Mouse (Mus musculus) CH12.LX (cell line): ENCODE measurements around the gene Gm17545. TPM values are rescaled to one million over a fixed set of nuclear protein-coding genes. Genes with fewer than 3 reads are reported as not detected.

Experiments used
- DNase-seq: peaks from one replicate; pipeline ENCODE4 v3.0.0-alpha.2; 2013; ENCODE audit errors: extremely low read depth
- H3K27ac ChIP-seq: 2 replicates; pipeline ENCODE4 v1.5.1; 2012; ENCODE audit warnings: low read depth, mild to moderate bottlenecking, control low read depth, moderate library complexity; ENCODE audit not compliant: insufficient read depth
- H3K27me3 ChIP-seq: replicated peaks from 2 replicates; pipeline ENCODE3; 2012; ENCODE audit warnings: inconsistent platforms
- H3K36me3 ChIP-seq, 2 experiments: replicated peaks in 1 of 2; 2 replicates each; pipeline versions ENCODE3 to v1.6.1; 2012; ENCODE audit warnings: inconsistent platforms in 1 of 2, low read length in 1 of 2, mild to moderate bottlenecking in 1 of 2, mixed read lengths in 1 of 2, moderate library complexity in 1 of 2; ENCODE audit not compliant: control insufficient read depth in 1 of 2, insufficient read depth in 1 of 2
- H3K4me1 ChIP-seq, 2 experiments: 2 replicates each; pipeline ENCODE4 v1.6.1; 2012; ENCODE audit warnings: inconsistent platforms in 1 of 2, moderate library complexity in 1 of 2; ENCODE audit not compliant: insufficient read depth in 2 of 2, control insufficient read depth in 1 of 2
- H3K4me2 ChIP-seq: 2 replicates; pipeline ENCODE4 v1.6.1; 2012; ENCODE audit warnings: low read depth, mild to moderate bottlenecking, control low read depth; ENCODE audit not compliant: poor library complexity, insufficient read depth, severe bottlenecking
- H3K4me3 ChIP-seq, 3 experiments: fragments of 150-350 bp in 1 of 3; sonication (generic) in 1 of 3; replicated peaks in 1 of 3; 2 replicates each; pipeline versions ENCODE3 to v1.5.1; 2011 to 2012; ENCODE audit warnings: low read depth in 2 of 3, low read length in 2 of 3, mild to moderate bottlenecking in 2 of 3, moderate library complexity in 2 of 3, control low read depth in 1 of 3, improper control_type of control experiment in 1 of 3, inconsistent platforms in 1 of 3, mixed read lengths in 1 of 3; ENCODE audit not compliant: poor library complexity in 1 of 3
- H3K79me2 ChIP-seq: replicated peaks from 2 replicates; pipeline ENCODE4 v1.6.1; 2012; ENCODE audit warnings: mild to moderate bottlenecking, moderate library complexity; ENCODE audit not compliant: control insufficient read depth, poor library complexity, insufficient read depth, severe bottlenecking; ENCODE audit errors: extremely low read depth
- H3K9ac ChIP-seq: 2 replicates; pipeline ENCODE4 v1.6.1; 2012; ENCODE audit warnings: low read depth, mild to moderate bottlenecking, control low read depth, moderate library complexity; ENCODE audit not compliant: insufficient read depth
- H3K9me3 ChIP-seq: replicated peaks from 2 replicates; pipeline ENCODE3; 2012; ENCODE audit warnings: low read length, inconsistent platforms, mixed read lengths
- CHD1 ChIP-seq: IDR thresholded peaks from 2 replicates; pipeline ENCODE4 v1.6.1; 2012; ENCODE audit warnings: low read depth, low read length, improper control_type of control experiment, inconsistent platforms
- CHD2 ChIP-seq: IDR thresholded peaks from 2 replicates; pipeline ENCODE4 v1.6.1; 2011; ENCODE audit warnings: low read length, improper control_type of control experiment
- CTCF ChIP-seq, 2 experiments: IDR thresholded peaks in 1 of 2; conservative IDR thresholded peaks in 1 of 2; 2 replicates each; pipeline ENCODE4 v1.5.1; 2011 to 2012; ENCODE audit warnings: low read depth in 2 of 2, low read length in 2 of 2, improper control_type of control experiment in 1 of 2, inconsistent platforms in 1 of 2, mild to moderate bottlenecking in 1 of 2, moderate library complexity in 1 of 2
- EP300 ChIP-seq: IDR thresholded peaks from 2 replicates; pipeline ENCODE4 v1.6.1; 2011; ENCODE audit warnings: low read length, improper control_type of control experiment
- HCFC1 ChIP-seq: IDR thresholded peaks from 2 replicates; pipeline ENCODE4 v1.6.1; 2012; ENCODE audit warnings: low read depth, mild to moderate bottlenecking, inconsistent platforms, low read length, improper control_type of control experiment
- IRF4 ChIP-seq: IDR thresholded peaks from 2 replicates; pipeline ENCODE4 v1.6.1; 2014; ENCODE audit warnings: low read depth, mild to moderate bottlenecking, inconsistent platforms, low read length, improper control_type of control experiment
- KAT2A ChIP-seq: IDR thresholded peaks from 2 replicates; pipeline ENCODE4 v1.6.1; 2012; ENCODE audit warnings: low read length, improper control_type of control experiment, inconsistent platforms; ENCODE audit not compliant: insufficient replicate concordance
- MAFK ChIP-seq: IDR thresholded peaks from 2 replicates; pipeline ENCODE4 v1.6.1; 2011; ENCODE audit warnings: low read length, improper control_type of control experiment; ENCODE audit not compliant: insufficient replicate concordance
- MAZ ChIP-seq: IDR thresholded peaks from 2 replicates; pipeline ENCODE4 v1.6.1; 2012; ENCODE audit warnings: low read depth, mild to moderate bottlenecking, inconsistent platforms, low read length, improper control_type of control experiment, moderate library complexity
- MEF2A ChIP-seq: IDR thresholded peaks from 2 replicates; pipeline ENCODE4 v1.6.1; 2014; ENCODE audit warnings: low read depth, mild to moderate bottlenecking, inconsistent platforms, low read length, improper control_type of control experiment, borderline replicate concordance
- NELFE ChIP-seq: IDR thresholded peaks from 2 replicates; pipeline ENCODE4 v1.6.1; 2011; ENCODE audit warnings: low read depth, low read length, improper control_type of control experiment
- PAX5 ChIP-seq: IDR thresholded peaks from 2 replicates; pipeline ENCODE4 v1.6.1; 2012; ENCODE audit warnings: low read length, inconsistent platforms, mixed read lengths
- POLR2AphosphoS2 ChIP-seq: IDR thresholded peaks from 2 replicates; pipeline ENCODE4 v1.6.1; 2011; ENCODE audit warnings: low read depth, low read length, improper control_type of control experiment
- RAD21 ChIP-seq: IDR thresholded peaks from 2 replicates; pipeline ENCODE4 v1.6.1; 2011; ENCODE audit warnings: low read depth, mild to moderate bottlenecking, low read length, improper control_type of control experiment, moderate library complexity
- RCOR1 ChIP-seq: conservative IDR thresholded peaks from 2 replicates; pipeline ENCODE4 v1.6.1; 2012; ENCODE audit warnings: low read depth, mild to moderate bottlenecking, inconsistent platforms, low read length, improper control_type of control experiment
- TBP ChIP-seq: conservative IDR thresholded peaks from 2 replicates; pipeline ENCODE4 v1.6.1; 2011; ENCODE audit warnings: low read depth, low read length, improper control_type of control experiment
- UBTF ChIP-seq: IDR thresholded peaks from 2 replicates; pipeline ENCODE4 v1.6.1; 2012; ENCODE audit warnings: low read depth, mild to moderate bottlenecking, inconsistent platforms, low read length, improper control_type of control experiment, moderate library complexity
- ZMIZ1 ChIP-seq: IDR thresholded peaks from 2 replicates; pipeline ENCODE4 v1.6.1; 2012; ENCODE audit warnings: low read depth, mild to moderate bottlenecking, inconsistent platforms, low read length, improper control_type of control experiment
- ZNF384 ChIP-seq: IDR thresholded peaks from 2 replicates; pipeline ENCODE4 v1.6.1; 2012; ENCODE audit warnings: low read depth, low read length, improper control_type of control experiment, inconsistent platforms
- dilution Hi-C: fragments of 300-500 bp; cut with MboI; formaldehyde crosslinking; loops from 2 replicates; pipeline ENCODE4 v1.14.3; 2020; ENCODE audit warnings: low sequenced_read_pairs; ENCODE audit not compliant: extremely low pct_unique_long_range_greater_than_20kb, extremely low pct_ligation_motif_present
- in situ Hi-C: fragments of 300-500 bp; cut with MboI; formaldehyde crosslinking; loops from 3 replicates; pipeline ENCODE4 v1.14.3; 2019; ENCODE audit warnings: low sequenced_read_pairs, low pct_ligation_motif_present, low pct_unique_long_range_greater_than_20kb, mixed read lengths
- polyA plus RNA-seq: library from polyadenylated mRNA; unstranded; fragments of >175 nt; gene quantifications from 2 replicates; pipeline ENCODE4 v1.2.1, GENCODE M21; 2012; ENCODE audit warnings: low read depth; ENCODE audit not compliant: insufficient read length
- total RNA-seq, 2 experiments: library from RNA; depleted of rRNA; stranded (reverse); fragments of 300-350 nt in 1 of 2; fragments of >200 nt in 1 of 2; gene quantifications; 2 replicates each; pipeline ENCODE4 v1.2.3; 2012 to 2014

The Gm17545 gene
- total and polyA plus RNA-seq, 3 experiments: not detected

DNA sequence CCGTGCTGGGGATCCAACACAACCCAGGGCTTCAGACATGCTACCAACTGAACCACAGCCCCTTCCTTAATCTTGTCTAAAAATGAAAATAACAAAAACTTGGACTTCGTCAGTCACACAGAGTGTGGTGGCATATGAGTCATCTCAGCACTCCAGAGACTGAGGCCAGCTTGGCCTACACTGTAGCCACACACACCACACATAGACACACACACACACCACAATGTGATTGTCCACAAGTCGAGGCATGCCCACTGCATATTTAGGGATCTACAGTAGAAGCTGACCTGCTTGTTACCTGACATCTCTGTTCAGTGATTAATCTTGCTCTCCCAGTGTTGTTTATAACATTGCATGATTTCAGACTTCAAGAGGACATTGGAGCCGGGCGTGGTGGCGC is 4.9 kb upstream of the Gm17545 start:
- dilution Hi-C loops: no loop called here
- peaks cover 54 to 90% of the 10 kb centered on the region in 2 experiments for H3K36me3 ChIP-seq
- peak overlapping the region; percentile 58 for H3K27ac ChIP-seq
- no peaks in the 10 kb centered on the region for H3K79me2 ChIP-seq
- peaks cover 7 to 11% of the 10 kb centered on the region in 2 experiments; a peak in 3 of 4 replicates for H3K4me1 ChIP-seq
- DNase-seq: peak; percentile 32
- no peaks in the 10 kb centered on the region for H3K9me3 ChIP-seq
- TF ChIP-seq MAFK: no peak
- peak; percentile 89 for TF ChIP-seq IRF4
- no peak for TF ChIP-seq TBP
- no peak for TF ChIP-seq ZNF384
- no peak for TF ChIP-seq MAZ
- 0 out of 2 replicates have a peak, but pooled peaks have one; percentile 60 for TF ChIP-seq MEF2A
- no peak for TF ChIP-seq CHD2
- TF ChIP-seq CTCF (conservative IDR thresholded peaks at IDR 0.05 in 1 of 2, IDR thresholded peaks at IDR 0.05 in 1 of 2; ENCODE audit: low read depth in 2 of 2, low read length in 2 of 2): no peak
- no peak for TF ChIP-seq NELFE
- no peak for TF ChIP-seq RAD21
- TF ChIP-seq ZMIZ1: no peak
- TF ChIP-seq RCOR1: no peak
- TF ChIP-seq PAX5: no peak
- peak; percentile 60; the same call in 1 of the 2 replicates for TF ChIP-seq EP300
- TF ChIP-seq CHD1: peak; percentile 98
- TF ChIP-seq HCFC1: no peak
- no peak for TF ChIP-seq KAT2A
- in situ Hi-C loops: no loop called here
- H3K9ac ChIP-seq: no peak overlapping the region
- H3K4me2 ChIP-seq: no peak overlapping the region
- H3K27me3 ChIP-seq: no peaks in the 10 kb centered on the region
- no peak overlapping the region for H3K4me3 ChIP-seq

DNA sequence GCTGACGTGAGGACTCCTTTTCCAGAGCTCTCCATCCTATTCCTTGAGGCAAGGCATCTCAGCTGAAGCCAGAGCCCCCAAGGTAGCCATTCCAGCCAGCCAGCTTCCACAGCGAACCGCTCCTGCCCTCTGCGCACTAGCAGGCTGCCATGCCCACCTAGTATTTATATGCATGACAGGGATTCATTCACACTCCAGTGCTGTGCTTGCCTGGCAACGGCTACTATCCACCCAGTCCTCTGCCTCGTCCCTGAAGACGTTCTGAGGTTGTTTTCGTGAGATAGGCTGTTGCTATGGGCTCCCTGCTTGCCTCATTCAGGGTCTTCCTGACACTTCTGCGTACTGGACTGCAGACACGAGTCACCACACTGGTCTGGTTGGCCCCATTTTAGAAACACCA is 1.4 kb upstream of the Gm17545 start:
- Histone ChIP-seq H3K79me2 (no peaks in the 10 kb centered on the region), H3K36me3 (peaks cover 71 to 93% of the 10 kb centered on the region in 2 experiments), H3K27me3 (no peaks in the 10 kb centered on the region), H3K9me3 (no peaks in the 10 kb centered on the region), H3K27ac (no peak overlapping the region), H3K9ac (no peak overlapping the region), H3K4me1 (peaks cover 15 to 18% of the 10 kb centered on the region in 2 experiments), H3K4me3 (no peak overlapping the region), H3K4me2 (no peak overlapping the region)
- no peak for DNase-seq
- dilution Hi-C loops: no loop called here
- in situ Hi-C loops: no loop called here
- TF ChIP-seq UBTF (no peak), POLR2AphosphoS2 (no peak), TBP (no peak), PAX5 (no peak), MAZ (no peak)
